17 mouse cellular contexts compared by ENCODE assay signal in the genomic region with DNA sequence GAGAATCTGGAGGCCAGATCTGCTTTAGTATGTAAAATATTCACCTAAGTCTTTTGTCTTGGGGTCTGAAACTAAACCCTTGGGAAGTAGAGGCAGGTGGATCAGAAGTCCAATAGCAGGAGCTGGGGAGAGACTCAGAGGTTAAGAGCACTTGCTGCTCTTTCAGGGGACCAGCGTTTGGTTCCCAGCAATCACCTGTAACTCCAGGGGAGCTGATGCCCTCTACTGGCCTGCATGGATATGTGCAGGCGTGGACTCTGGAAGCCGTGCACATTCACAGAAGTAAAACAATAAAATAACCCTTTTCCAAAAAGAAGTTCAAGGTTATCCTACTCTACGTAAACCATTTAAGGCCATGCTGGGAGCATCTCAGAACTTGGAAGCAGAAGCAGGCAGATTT. TPM values are rescaled to one million over a fixed set of nuclear protein-coding genes. Genes with fewer than 3 reads are reported as not detected.
"Had no signal": no experiment of that assay in that cellular context is flagged by ENCODE, and none has a peak within 500 bp of the region (broad histone marks: within the 10 kb centered on the region; RNA-seq: fewer than 3 reads in every experiment).

No protein-coding gene starts in this region.

- H3K9me3 ChIP-seq: limb, embryonic 15.5 days; liver, embryonic 15.5 days had no signal

- DNase-seq: kidney, adult 11 months; kidney, postnatal 14 days; layer of hippocampus, adult 9-11 months; layer of hippocampus, postnatal 36 days; lung, embryonic 14.5 days; lung, postnatal 10 days; lung, postnatal 4 days; midbrain, embryonic 14.5 days; right cerebral cortex, postnatal 25 days; thymus, adult 2 months; thymus, postnatal 25 days had no signal

- H3K4me2 ChIP-seq: limb, embryonic 15.5 days; liver, embryonic 15.5 days; lung, embryonic 14.5 days had no signal

- H3K4me3 ChIP-seq: limb, embryonic 15.5 days; liver, embryonic 15.5 days; midbrain, embryonic 10.5 days had no signal

- H3K27ac ChIP-seq: limb, embryonic 15.5 days; liver, embryonic 15.5 days; midbrain, embryonic 10.5 days; stomach, postnatal 0 days had no signal

- H3K9ac ChIP-seq: limb, embryonic 15.5 days; liver, embryonic 15.5 days; lung, embryonic 14.5 days had no signal

- H3K4me1 ChIP-seq: limb, embryonic 15.5 days; liver, embryonic 15.5 days had no signal

- H3K36me3 ChIP-seq: limb, embryonic 15.5 days; liver, embryonic 15.5 days; midbrain, embryonic 10.5 days had no signal

RNA-seq across cellular contexts. Expression of gene Gpr1, which starts 4.9 kb away (rescaled TPM):
- total RNA-seq: megakaryocyte, adult 5-6 weeks had no signal
- polyA plus RNA-seq: intestine, embryonic 14.5 days; lung, embryonic 14.5 days had no signal

RNA-seq across cellular contexts. Expression of gene Zdbf2, which starts 53.8 kb away (rescaled TPM):
- total RNA-seq: megakaryocyte, adult 5-6 weeks had no signal
